Mouse (Mus musculus) lung, postnatal 0 days (tissue): Measurements from ENCODE around the gene Sox15.

ENCODE experiments used
- CTCF ChIP-seq: IDR thresholded peaks from 2 replicates; pipeline ENCODE4 v1.5.1; 2016; ENCODE audit warnings: antibody characterized with exemption, mild to moderate bottlenecking
- EP300 ChIP-seq: IDR thresholded peaks from 2 replicates; pipeline ENCODE4 v1.6.1; 2016; ENCODE audit warnings: antibody characterized with exemption, mild to moderate bottlenecking, control low read depth

GRCm38 (mm10) chr11:69661221-69661881 is 6.2 kb downstream of the Sox15 start:
- TF ChIP-seq CTCF (no peak), EP300 (no peak)
